Mouse (Mus musculus) retina, postnatal 1 day (tissue): Measurements from ENCODE around the gene Olfr1412.
A peak's percentile ranks its signal among the peaks of the same experiment; 100 is the strongest.

Experiments
- DNase-seq: peaks from one replicate; pipeline ENCODE4 v3.0.0-alpha.2; 2012

Olfr1412 gene

GRCm38 (mm10) chr1:92585479-92585878 lies at the start of gene Olfr1412:
Gene Olfr1412, plus strand, starts transcription at chr1:92585779.
- no peak for DNase-seq

- no peak for DNase-seq
These were observed 48.6 kb upstream of the Olfr1412 start for GRCm38 (mm10) chr1:92536972-92537371.

- no peak for DNase-seq
These were observed 46.5 kb upstream of the Olfr1412 start for GRCm38 (mm10) chr1:92539071-92539470.

GRCm38 (mm10) chr1:92545929-92546328 lies 39.6 kb upstream of the Olfr1412 start:
- no peak for DNase-seq

DNA sequence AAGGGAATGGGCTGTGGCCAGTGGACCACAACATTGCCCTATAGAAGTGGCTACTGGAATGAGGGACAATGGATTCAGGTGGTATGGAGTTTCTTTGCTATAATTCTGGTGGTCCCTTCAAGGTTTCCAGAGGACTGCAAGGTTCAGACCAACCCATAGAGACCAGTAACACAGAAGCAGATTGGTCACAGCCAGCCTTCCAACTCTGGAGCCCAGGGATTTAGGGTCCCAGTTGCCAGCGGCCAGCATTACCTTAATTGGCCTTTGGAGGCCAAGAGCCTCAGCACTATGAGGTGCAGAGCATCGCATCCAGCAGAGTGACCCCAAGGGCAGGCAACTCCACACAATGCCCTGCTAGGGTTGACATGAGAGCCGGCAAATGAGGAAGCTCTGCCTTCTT lies 14.6 kb upstream of the Olfr1412 start, which contains the start of gene Olfr1413:
TSS of gene Olfr1413 (plus strand) at position 301 of the 400 bp plus-strand sequence.
- DNase-seq = no peak

DNA sequence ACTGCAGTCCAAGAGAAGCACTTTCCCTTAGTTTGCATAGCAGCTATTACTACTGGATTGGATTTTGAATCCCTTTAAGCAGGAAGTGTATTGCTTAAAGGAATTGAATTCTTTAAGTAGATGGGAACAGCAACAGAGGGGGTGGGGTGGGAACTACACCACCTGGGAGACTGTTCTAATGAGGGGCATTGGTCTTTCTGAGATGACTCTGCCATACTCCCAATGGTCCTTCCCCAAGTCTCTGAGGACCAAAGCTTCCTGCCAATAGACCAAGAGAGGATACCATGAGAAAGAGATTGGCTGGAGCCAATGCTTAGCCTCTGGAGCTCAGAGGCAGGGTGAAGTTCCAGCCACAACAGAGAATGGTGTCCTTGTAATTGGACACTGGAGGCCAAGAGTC lies 8.5 kb downstream of the Olfr1412 start, which contains the start of gene Olfr1411:
TSS of gene Olfr1411 (plus strand) at position 301 of the 400 bp plus-strand sequence.
- no peak for DNase-seq

GRCm38 (mm10) chr1:92596019-92596418 lies 10.4 kb downstream of the Olfr1412 start:
- no peak for DNase-seq

GRCm38 (mm10) chr1:92605482-92605881 lies 19.9 kb downstream of the Olfr1412 start, which contains the start of gene Olfr1410:
Gene Olfr1410, plus strand, starts transcription at chr1:92605782.
- no peak for DNase-seq

GRCm38 (mm10) chr1:92607711-92608110 lies 22.1 kb downstream of the Olfr1412 start:
- DNase-seq = no peak

DNA sequence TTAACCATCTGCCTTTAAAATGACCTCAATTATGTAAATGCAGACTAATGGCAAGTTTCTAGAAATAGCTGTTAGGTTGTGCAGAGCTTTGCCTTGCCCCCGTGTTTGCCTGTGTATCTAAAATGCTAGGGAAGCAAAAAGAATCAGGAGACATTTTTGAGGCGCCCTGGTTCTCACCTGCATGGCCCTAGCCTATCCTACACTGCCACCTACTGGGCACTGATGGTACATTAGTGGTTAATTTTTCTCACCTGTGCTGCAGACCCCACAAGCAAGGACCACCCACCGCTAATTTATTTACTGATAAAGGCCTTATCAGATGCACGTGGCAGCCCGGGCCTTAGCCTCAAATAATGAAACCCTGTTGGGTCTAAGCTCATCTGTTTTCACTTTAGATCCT lies 25.4 kb downstream of the Olfr1412 start:
- DNase-seq = peak; percentile 63

GRCm38 (mm10) chr1:92613175-92613574 lies 27.6 kb downstream of the Olfr1412 start:
- DNase-seq = no peak

GRCm38 (mm10) chr1:92614516-92614915 lies 28.9 kb downstream of the Olfr1412 start:
- DNase-seq = peak; percentile 60

DNA sequence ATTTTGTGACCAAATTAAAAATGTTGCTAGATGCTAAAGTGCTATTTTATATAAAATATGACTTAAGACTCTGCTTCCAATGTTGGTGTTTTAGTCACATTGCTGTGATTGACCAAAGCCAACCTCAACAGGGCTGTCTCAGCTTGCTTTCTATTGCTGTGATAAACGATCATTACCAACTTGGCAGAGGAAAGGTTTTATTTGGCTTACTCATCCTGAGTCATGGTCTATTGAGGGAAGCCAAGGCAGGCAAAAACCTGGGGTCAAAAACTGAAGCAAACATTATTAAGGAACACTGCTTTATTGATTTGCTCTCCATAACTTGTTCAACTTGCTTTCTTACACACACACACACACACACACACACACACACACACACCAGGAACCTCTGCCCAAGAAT lies 30.5 kb downstream of the Olfr1412 start:
- DNase-seq = no peak

DNA sequence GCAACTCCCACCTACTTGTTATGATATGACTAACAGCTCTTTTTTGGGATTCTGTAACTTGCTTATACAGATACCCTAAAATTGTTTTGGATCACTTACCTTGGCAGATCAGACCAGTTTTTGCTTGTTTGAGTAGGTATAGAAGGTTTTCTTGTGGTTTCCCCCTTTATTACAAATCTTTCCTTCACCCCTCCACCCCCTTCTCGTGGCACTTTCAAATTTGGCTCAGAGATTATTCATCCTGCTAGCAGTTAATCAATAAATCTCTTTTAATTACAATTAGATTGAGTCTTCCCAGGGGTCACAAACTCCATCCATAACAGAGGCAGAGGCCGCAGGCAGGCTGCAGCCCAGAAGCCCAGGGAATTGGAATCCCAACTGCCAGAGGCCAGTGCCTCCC lies 31.9 kb downstream of the Olfr1412 start, which contains the start of gene Olfr12:
TSS of gene Olfr12 (plus strand) at position 301 of the 400 bp plus-strand sequence.
- no peak for DNase-seq

GRCm38 (mm10) chr1:92618360-92618759 lies 32.8 kb downstream of the Olfr1412 start:
- no peak for DNase-seq

DNA sequence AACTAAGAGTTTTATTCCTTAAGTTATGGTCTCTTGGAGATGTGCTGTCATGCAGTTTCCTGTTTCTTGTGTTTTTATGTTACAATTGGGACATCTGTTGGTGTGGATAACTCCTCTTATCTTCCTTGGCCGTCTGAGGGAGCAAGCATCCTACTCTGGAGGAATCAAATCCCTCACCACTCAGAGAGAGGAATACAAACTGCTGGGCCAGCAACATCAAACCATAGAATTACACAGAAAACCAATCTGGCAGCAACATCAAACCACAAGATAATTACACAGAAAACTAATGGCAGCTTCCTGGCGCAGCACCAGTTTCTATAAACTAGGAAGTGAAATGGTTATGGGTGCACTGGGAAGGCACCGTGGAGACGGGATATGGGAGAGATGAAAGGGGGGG lies 42.6 kb downstream of the Olfr1412 start:
- no peak for DNase-seq

GRCm38 (mm10) chr1:92632196-92632595 lies 46.6 kb downstream of the Olfr1412 start:
- DNase-seq = no peak

- DNase-seq = no peak
These were observed 47.4 kb downstream of the Olfr1412 start for GRCm38 (mm10) chr1:92632948-92633347.

DNA sequence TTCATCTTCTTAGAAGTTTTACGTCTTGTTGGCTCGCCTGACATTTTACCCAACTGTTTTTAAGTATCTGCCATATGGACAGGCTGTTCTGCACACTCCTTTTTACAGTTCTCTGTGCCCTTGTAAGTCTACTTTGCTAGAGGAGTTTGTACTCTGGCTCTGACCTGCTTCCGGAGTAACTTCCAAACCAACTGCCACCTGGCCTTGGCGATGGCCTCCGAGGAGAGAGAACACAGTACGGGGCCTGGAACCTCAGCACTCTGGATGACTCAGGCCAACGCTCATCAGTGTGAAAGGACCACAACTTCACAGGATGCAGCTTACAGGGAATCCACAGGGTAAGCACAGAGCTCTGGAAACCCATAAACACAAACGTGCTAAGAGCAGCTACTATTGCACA lies 48.1 kb downstream of the Olfr1412 start:
- DNase-seq = no peak

- DNase-seq = no peak
These were observed 49.0 kb downstream of the Olfr1412 start for GRCm38 (mm10) chr1:92634569-92634968.

GRCm38 (mm10) chr1:92634976-92635599 lies 49.5 kb downstream of the Olfr1412 start:
- peak; percentile 34 for DNase-seq

DNA sequence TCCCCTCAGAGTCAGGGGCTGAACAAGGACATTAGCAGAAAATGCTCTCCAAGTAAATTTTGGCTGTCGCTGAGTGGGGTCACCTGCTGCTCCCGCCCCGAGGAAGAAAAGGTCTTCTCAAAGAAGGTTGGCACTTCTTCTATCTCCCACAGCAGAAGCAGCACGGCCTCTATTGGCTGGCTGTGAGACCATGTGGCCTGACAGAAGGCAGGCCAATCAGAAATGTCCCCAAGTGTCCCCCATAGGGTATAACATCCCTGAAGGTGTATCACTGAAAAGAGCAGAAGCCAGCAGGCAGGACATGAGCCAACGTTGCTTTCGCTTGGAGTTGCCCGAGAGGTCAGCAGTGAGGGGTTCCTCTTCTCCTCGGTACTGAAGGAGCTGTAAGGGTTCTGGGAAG lies 50.4 kb downstream of the Olfr1412 start:
- DNase-seq = no peak

- DNase-seq = no peak
These were observed 51.1 kb downstream of the Olfr1412 start for GRCm38 (mm10) chr1:92636676-92637075.

DNA sequence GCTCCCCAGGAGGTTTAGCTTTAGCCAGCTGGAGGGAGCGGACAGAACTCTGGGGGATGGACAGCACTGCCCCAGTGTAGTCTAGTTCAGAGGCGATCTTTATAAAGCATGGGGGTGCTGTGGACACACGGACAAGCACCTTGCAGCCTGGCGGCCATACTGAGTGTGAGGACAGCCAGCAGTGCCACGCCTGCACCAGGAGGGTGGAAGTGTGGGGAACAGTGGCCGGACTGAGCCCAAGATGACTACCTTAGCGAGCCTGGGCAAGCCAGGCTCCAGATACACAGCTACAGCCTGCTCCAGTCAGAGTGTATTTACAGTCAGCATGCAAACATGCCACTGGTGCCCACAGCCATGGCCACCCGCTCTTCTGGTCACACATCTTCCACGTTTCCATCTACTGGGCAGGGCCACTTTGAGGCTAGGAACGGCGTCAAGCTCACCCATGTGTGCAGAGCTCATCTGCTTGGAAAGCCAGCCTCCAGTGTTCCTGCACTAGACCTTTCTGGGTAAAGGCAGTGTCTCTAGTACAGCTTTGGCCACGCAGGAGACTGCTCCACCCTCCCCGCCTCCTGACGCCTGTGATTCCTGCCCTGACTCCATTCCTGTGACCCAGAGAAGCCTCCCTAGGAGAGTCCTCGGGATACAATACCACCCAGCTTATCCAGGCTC lies 52.1 kb downstream of the Olfr1412 start:
- no peak for DNase-seq
